Mouse (Mus musculus) heart, adult 2 months (tissue): ENCODE data around the gene Unk.

Experiments
- CTCF ChIP-seq: fragments of 200-600 bp; IDR thresholded peaks from 2 replicates; pipeline ENCODE4 v1.8.1; 2022; ENCODE audit warnings: antibody characterized with exemption, mild to moderate bottlenecking, moderate library complexity
- EP300 ChIP-seq: fragments of 200-500 bp; IDR thresholded peaks from 2 replicates; pipeline ENCODE4 v1.6.1; 2011; ENCODE audit warnings: low read depth, low read length, control low read depth; ENCODE audit not compliant: insufficient read depth
- POLR2A ChIP-seq: fragments of 200-500 bp; IDR thresholded peaks from 2 replicates; pipeline ENCODE4 v1.6.1; 2011; ENCODE audit warnings: mild to moderate bottlenecking, low read depth, low read length, control low read depth; ENCODE audit not compliant: insufficient read depth

- TF ChIP-seq POLR2A (no peak), CTCF (no peak), EP300 (no peak)
Observed at GRCm38 (mm10) chr11:116063562-116063961, 33.4 kb downstream of the Unk start.
